Mouse (Mus musculus) left cerebral cortex, postnatal 4 days (tissue): Measurements from ENCODE around the gene B4galt4. TPM values are rescaled to one million over a fixed set of nuclear protein-coding genes. Genes with fewer than 3 reads are reported as not detected.

Experiments
- total RNA-seq, 2 experiments: library from RNA; stranded (reverse); gene quantifications; 2 replicates each; pipeline ENCODE4 v1.2.3; 2021

Gene B4galt4
- total RNA-seq, 2 experiments from 2014 or later, result 23.6 to 25.7 TPM

Other genes starting within 250 kb of the B4galt4 start
- 10 to 100 TPM; 28.8 to 29.5 TPM for gene Timmdc1, start 219.6 kb upstream of the B4galt4 start, total RNA-seq
- 10 to 100 TPM; 33.3 to 35.5 TPM for gene Poglut1, start 192.0 kb upstream of the B4galt4 start, total RNA-seq
- gene Tmem39a, start 183.6 kb upstream of the B4galt4 start, total RNA-seq, result 10 to 100 TPM; 26.2 to 27.2 TPM
- gene Arhgap31, start 29.0 kb upstream of the B4galt4 start, total RNA-seq, result 10 to 100 TPM; 18.0 to 18.7 TPM
- gene Upk1b, start 58.1 kb downstream of the B4galt4 start, total RNA-seq, result under 1 TPM; 0.52 to 0.66 TPM
- not detected for gene 4930435E12Rik, start 86.5 kb downstream of the B4galt4 start, total RNA-seq
- gene Igsf11, start 150.4 kb downstream of the B4galt4 start, total RNA-seq, result 10 to 100 TPM; 14.3 to 14.4 TPM